Mouse (Mus musculus) layer of hippocampus, adult 18-20 months (tissue): ENCODE results near the gene Acot7. TPM values are rescaled to one million over a fixed set of nuclear protein-coding genes. Genes with fewer than 3 reads are reported as not detected.

Experiments
- DNase-seq, 2 experiments: peaks; one replicate each; pipeline ENCODE4 v3.0.0; 2022; ENCODE audit warnings: low spot score in 2 of 2
- total RNA-seq, 2 experiments: library from RNA; stranded (reverse); gene quantifications; 2 replicates each; pipeline ENCODE4 v1.2.3; 2021

Gene Acot7
- total RNA-seq, 2 experiments from 2014 or later: 329 to 352 TPM

DNA sequence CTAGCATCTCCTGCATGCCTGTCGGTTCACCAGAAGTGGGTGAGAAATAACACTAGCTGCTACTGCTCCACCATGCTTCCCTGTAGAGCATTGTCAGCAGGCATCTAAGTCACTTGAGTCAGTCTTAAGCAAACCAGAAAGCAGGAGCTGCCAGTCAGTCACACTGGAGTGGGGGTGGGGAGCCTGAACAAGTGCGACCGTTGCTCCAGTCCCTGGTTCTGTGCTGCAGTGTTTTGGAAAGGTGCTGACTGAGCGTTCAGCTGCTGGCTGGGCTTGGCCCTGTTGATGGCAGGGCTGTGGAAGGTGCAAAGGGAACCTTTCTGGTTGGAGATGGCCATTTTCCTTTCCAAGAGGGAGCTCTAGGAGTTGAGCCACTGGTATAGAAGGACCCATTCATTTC is 62.0 kb downstream of the Acot7 start:
- DNase-seq: no peak

DNA sequence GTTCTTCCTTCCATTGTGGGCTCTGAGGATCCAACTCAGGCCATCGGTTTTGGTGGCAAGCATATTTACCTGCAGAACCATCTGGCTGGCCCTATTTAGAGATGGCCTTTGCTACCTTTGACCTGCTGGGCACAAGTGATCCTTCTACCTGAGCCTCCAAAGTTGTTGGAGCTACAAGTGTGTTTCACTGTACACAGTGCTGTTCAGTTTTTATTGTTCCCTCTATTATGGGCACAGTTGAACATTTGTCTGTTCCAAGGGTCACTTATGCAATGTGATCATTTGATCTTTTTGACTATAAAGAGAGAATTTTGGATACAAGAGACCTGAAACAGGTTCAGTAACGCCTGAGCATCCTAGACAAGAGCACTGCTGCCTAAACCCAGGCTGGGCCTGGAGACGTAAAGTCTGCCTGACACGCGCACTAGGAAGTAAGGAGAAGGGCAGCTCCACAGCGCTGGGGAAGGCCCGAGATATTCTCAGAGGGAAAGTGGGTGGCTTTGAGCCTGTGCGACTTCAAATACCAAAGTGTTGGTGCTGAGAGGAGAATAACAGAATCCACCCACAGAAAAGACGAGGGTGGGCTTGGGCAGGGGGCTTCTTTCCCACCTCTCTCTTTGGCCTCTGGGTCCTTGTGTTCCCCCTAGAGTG is 65.4 kb downstream of the Acot7 start:
- no peak for DNase-seq

DNA sequence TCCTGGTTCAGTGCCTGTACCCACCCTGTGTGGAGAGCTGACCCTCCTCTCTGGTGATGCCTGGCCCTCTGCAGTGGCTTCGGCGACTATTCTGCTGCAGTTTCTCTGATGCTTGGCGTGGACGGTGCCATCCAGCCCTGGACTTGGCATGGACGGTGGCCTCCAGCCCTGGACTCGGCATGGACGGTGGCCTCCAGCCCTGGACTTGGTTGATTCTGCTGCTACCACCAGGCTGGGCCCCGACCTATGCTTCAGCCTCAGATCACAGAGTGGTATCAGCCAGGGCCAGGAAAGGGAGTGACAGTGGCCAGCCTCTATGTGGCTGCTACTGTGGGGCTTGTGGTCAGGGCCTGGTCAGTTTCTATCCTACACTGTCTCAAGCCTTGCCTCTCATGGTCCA is 66.0 kb downstream of the Acot7 start:
- no peak for DNase-seq

DNA sequence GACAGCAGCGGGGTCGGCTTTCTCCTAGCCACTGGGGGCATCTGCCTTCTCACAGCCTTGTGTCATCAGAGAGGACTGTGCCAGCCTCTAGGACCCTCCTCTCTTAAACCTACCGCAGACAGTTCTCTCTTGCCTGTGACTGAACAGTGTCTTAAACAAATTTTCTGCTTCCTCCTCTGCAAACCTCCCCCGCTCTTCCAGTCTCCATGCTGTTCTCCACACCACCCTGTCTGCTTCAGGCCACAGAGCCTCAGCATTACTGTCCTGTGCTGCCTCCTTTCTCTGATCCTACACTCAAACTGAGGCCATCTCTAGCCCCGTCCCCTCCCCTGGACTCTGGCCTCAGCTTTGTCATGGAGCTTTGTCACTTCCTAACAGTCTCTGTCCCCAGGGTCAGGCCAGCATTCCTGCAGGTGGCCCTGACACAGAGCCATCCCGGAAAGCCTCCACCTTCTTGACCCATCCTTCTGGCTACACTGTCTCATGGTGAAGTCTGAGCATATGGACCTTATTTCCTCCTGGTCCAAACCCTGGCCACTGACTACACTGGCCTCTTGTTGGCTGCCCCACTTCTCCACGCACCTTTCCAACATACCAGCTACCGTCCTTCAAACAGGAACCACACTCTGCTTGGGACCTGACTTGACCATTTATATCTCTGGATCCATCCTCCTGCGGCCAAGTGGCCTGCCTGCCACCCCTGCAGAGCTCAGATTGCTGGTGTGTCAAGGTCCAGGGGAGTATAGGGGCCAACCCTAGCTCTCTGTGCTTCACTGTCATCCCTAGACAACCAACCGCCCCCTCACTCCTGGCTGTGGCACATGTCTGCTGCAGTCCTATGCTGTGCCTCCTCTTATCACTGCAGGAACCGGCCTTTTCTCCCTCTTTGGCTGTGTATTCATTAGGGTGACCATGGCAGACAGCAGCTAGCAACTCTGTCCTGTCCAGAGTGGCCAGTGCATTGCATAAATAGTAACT is 66.9 kb downstream of the Acot7 start:
- DNase-seq: peak in 1 of 2 experiments; percentile 24

DNA sequence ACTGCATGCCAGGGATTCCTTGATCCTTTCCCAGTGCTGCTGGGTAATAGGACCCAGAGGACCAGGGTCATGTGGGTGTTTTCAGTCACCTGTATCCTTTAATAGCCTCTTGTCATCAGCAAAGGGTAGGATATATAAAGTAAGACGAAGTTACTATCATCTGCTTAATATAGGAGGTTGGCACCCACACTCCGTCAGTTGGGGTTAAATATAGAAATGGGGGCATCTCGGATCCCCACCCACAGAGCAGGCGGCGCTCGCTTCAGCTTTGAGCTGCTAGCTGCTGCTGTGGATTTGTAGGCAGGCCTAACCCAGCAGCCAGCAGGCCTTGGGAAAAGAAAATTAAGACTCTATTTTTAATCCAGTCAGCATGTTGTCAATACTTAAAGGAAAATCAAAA is 68.1 kb downstream of the Acot7 start:
- peak; percentile 64 to 81 for DNase-seq

DNA sequence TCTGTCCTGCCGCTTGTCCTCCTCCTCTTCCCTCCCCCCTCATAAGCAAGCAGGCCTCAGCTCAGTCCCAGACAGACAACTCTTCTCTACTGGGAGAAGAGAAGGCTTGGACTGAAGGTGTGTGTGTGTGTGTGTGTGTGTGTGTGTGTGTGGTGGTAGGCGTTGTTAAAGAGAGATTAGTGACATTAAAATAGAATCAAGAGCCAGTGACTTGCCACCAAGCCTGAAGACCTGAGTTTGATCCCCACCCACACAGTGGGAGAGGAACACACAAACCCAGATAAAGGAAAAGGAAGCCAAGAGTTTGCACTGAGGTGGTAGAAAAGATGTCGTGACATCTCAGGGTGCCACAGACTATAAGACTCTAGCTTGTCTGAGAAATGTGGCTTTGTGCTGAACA is 69.3 kb downstream of the Acot7 start:
- DNase-seq: no peak

DNA sequence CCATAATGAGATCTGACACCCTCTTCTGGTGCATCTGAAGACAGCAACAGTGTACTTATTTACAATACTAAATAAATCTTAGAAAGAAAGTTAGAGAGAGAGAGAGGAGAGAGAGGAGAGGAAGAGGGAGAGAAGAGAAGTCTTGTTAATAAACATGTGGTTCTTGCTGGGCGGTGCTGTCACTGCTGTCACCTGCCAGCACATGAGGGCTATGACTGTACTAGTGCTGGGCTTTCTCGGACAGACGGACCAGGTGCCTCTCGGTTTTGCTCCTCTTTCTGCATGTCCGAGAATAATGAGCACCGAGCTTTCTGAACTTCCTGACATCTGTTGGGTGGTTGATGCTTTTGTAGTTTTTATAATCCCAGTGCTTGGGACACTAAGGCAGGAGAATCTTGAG is 72.7 kb downstream of the Acot7 start:
- DNase-seq: no peak

DNA sequence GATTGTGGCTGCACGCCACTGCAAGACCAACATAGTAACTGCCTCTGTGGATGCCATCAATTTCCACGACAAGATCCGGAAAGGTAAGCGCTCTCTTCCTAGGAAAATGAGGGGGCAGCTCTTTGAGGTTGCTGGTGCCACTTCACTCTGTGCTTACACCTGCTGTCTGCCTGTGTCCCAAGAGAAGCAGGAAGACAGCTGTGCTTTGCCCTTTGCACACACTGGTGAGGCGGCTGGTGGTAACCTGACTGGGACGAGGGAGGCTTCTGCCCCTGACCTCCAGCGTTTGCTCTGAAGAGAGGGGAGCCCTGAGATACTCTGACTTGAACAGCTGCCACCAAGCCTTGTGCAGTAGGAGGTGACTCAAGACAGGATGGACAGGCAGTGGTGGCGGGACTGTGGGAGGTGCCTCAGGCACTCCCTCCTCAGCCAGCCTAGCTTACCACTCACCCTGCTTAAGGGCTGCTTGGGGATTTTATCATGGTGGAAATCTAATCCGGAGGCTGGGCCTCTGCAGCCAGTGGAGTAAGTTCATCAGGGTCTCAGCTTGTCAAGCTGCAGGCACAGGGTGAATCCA is 75.3 kb downstream of the Acot7 start:
- no peak for DNase-seq

DNA sequence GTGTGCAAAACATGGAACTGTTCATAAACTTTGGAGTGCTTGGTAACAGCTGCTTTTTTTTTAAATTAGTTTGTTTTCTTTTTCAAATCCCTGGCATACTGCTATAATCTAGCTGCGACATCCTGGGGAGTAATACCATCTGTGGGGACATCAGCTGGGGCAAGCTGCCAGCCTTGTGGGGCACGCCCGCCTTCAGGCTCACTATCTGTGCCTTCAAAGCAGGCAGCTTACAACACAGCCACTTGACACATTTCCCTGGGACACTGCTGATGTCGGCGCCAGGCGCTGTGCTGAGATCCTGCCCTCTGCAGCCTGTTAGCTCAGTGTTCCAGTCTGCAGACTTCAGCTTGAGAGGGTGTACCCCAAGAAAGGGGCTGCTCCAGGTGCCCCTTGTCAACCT is 79.1 kb downstream of the Acot7 start:
- DNase-seq: peak; percentile 76 to 88

DNA sequence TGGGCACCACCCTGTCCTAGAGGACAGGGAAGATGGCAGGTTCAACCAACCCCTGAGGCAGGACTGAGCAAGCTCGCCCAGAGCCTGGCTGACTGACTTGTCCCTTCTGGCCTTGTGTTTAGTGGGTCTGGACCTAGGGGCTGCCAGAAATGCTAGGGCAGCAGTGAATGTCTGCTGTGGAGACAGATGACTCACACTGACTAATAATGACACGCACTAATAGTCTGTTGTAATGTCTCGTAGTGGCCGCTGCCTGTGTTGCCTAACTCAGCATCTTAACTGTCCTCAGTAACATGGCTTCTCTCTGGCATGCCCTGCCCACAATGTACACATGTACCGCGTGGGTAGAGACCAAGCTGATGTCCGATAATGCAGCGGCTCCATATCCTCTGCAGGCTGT is 82.5 kb downstream of the Acot7 start:
- DNase-seq: no peak

DNA sequence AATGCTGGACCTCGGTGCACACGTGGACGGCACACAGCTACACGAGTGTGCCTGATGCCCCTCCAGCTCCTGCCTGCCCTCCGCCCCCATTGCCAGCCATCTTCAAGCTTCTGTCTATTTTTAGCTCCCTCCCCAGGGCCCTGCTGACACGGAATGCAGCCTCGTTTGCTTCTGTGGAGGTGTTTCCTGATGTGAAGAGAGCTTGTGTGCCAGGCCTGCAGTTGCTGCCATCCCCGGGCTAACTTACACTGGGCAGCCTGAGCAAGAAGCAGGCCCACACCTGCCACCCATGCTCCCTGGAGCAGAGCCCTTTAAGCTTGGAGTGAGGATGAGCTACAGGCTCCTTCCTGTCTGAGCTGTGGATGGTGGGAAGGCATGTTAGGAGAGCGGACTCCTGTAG is 84.3 kb downstream of the Acot7 start:
- no peak for DNase-seq

DNA sequence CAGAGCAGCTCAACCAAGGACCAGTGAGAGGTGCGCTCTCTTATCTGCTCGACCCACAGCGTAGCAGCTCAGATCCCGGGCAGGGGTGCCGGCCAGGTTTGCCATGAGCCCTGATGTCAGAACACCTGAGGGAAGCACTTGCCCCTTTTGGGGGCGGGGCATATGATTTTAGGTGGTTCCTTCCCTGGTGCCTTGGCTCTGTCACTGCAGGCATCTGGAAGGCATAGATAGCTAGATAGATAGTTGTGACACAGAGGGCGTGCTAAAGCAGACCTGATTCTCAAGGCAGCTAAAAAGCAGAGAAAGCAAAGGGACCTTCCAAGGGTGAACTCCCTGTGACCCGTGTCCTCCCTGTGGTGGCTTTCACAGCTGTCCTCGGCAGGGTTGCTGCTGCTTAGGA is 85.2 kb downstream of the Acot7 start:
- DNase-seq: no peak

DNA sequence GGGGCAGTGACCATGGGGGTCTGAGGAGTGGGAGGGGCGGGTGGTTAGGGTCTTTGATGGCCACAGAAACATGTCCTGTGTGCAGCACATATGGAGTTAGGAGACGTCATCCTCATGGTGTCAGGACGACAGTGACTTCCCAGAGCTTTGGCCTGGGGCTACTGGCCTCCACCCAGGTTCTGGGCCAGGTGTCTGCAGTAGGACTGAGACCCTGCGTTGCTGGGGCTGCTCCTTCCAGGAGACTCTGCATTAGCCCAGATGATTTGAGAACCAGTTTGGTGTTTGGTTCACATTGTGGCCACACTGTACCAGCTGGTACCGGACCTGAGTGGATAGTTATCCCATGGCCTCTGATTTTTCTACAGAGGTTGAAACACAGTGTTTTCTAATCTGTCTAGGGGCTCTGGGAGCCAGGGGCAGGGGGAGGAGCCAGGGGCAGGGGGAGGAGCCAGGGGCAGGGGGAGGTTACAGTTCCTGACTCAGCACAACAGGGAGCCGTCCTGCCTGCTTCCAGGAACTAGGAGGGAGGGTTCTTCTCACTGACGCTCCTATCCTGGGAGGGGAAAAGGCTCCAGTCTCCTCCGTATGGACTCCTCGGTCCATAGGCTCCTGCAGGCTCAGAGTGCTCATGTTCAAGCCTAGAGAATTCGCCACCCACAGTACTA is 85.7 kb downstream of the Acot7 start:
- no peak for DNase-seq

DNA sequence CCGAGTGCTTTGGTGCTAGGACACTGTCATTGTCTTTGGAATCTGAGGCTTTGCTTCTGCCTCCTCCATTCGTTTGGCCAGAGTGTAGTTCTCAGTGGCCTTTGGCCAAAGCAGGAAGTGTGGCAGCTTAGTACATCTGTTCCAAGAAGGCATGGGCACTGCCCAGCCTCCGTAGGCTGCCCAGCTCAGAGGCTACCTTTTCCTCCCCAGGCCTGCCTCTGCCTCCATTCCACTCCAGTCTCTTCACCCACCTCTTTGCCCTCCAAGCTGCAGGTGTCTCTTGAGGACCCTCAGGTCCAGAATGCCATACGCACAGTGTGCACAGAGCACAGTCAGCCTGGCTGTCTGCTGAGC is 86.2 kb downstream of the Acot7 start:
- DNase-seq: no peak

DNA sequence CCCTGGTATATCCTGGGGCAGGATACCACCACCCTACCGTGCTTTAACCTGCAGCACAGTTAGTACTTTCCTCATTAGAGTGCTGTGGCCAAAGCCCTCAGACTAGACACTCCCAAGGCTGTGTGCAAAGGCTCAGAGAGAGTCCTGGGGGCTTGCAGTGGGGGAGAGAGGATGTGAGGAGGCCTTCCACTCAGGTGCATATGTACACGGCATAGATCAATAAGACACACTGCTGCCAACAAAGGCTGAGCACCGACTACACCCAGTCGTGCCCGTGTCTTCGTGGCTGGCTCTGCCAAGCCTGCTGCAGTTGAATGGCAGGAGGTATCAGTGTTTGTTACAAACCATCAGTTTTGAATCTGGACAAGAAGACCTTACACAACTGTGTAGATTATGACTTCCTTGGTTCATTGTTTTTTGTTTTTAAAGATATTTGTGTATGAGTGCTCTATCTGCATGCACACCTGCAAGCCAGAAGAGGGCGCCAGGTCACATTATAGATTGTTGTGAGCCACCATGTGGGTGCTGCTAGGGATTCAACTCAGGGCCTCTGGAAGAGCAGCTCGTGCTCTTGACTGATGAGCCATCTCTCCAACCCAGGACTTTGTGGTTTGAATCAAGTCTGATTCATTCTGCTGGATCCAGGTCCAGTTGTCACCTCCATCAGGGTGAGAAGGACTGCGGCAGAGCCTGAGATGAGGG is 87.1 kb downstream of the Acot7 start:
- DNase-seq: no peak

DNA sequence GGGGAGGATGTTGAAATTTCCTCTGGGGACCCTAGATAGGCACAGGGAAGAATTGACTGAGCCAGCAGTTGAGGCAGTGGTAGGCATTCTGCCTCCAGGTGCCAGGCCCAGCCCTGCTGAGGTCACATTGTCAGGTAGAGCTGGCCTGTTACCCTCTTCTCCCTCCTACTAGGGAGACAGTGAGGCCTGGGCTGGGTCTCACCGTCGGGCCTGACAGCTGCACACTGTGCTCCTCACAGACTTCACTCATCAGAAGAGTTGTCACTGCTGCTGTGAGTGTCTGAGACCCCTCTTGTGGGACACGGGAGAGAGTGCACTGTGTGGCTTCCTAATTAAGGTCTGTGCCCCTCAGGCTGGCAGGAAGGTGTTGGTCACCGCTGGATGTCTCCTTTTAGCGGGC is 87.9 kb downstream of the Acot7 start:
- DNase-seq: no peak

DNA sequence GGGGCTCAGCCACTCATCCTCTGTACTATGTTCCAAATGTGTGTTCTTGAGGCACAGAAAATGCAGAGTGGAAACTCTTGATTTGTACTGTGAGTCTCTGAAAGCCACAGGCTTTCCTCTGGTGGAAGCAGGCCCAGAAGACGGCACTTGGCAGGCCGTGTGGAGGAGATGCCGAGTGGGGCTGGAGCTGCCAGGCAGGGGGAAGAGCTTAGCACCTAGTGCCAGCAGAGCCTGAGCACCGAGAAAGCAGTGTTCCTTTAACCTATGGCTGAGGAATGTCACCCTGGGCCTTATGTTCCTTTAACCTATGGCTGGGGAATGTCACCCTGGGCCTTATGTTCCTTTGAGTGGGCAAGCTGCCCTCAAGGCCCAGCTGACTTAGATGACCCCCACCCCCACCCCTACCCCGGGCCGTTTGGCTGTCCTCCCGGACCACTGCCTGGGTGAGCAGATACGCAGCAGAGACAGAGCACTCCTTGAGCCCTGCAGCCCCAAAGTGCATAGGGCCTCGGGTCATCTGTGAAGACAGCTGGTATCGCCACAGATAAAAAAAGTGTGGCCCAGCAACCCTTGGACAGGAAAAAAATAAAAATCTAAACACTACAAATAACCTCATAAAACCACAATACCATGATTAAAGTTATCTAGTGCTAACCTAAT is 88.4 kb downstream of the Acot7 start:
- DNase-seq: peak in 1 of 2 experiments; percentile 54

DNA sequence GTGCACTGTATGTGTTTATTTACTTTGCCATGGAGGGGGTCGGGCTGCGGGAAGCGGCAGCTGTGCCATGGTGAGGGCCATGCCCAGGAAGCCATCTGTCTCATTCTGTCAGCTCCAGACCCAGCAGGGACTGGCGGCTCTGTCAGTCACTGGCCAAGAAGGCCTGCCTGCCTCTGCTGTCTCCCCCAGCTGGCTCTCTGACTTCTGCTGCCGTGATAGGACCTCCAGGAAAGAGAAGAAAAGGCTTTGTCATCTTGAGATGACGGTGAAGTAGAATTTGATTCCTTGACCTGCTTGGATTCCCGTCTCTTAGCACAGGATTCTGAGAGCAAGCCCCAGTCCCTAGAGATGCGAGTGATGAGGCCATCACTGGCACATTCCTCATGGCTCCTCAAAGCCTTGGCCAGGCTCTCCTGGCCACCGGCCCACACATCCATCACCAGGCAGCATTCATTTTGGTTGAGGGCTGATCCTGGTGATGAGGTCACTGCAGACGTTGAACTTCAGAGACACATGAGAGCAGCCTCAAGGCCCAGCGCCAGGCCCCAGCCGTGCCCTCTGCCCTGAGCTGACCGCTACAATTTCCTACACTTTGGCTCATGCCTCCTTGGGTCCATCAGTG is 89.9 kb downstream of the Acot7 start:
- DNase-seq: peak in 1 of 2 experiments; percentile 38

DNA sequence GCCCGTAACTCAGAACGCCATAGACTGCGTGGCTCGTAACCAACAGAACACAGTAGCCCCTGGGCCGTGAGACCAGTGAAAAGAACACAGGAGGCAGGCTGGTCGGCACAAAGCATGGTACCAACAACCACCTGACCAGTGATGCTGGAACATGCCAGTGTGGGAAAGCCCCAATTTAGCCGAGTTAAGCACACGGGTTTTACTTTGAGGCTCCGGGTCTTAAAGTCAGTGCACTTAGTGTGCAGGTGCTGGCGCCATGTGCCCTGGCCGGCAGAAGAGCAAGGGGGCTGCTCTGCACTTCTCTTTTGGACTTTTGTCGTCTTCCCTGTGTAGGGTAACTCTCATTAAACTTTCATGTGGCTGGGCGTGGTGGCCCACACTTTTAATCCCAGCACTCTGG is 92.0 kb downstream of the Acot7 start:
- DNase-seq: no peak

DNA sequence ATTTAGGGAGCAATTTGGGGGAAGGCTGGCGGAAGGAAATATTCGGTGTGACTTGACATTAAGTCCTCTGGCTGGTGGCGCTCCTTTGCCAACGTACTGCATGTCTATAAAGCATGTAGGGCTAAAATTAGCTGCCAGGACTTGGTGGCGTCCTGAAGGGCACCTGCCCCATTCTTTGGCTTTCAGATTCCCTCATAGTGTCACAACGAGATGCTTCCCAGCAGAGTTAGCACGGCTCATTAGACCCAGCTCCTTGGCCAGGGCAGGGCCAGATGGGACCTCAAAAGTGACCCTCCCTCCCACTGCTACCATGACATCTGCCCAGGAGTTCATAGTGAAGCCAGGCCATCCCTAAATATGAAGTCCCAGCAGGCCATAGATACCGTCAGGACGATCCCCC is 92.7 kb downstream of the Acot7 start:
- DNase-seq: no peak
